Mouse (Mus musculus) heart, adult 2 months (tissue): ENCODE measurements around the gene Vkorc1. TPM values are rescaled to one million over a fixed set of nuclear protein-coding genes. Genes with fewer than 3 reads are reported as not detected.
A peak's percentile ranks its signal among the peaks of the same experiment; 100 is the strongest.

ENCODE experiments used
- DNase-seq, 2 experiments: peaks; one replicate each; pipeline ENCODE4 v3.0.0; 2021
- H3K27ac ChIP-seq: fragments of 200-600 bp; 2 replicates; pipeline ENCODE4 v1.8.1; 2022
- H3K27me3 ChIP-seq: fragments of 200-500 bp; 2 replicates; pipeline ENCODE4 v1.6.1; 2012; ENCODE audit warnings: mild to moderate bottlenecking, low read length, inconsistent platforms, mixed read lengths; ENCODE audit not compliant: control insufficient read depth, insufficient read depth
- H3K36me3 ChIP-seq: fragments of 200-500 bp; 2 replicates; pipeline ENCODE4 v1.6.1; 2012; ENCODE audit warnings: low read length, inconsistent platforms; ENCODE audit not compliant: control insufficient read depth, insufficient read depth
- H3K4me1 ChIP-seq: fragments of 200-500 bp; 2 replicates; pipeline ENCODE4 v1.6.1; 2011; ENCODE audit warnings: low read length; ENCODE audit not compliant: control insufficient read depth, insufficient read depth
- H3K4me3 ChIP-seq: fragments of 200-600 bp; 2 replicates; pipeline ENCODE4 v1.8.1; 2022
- H3K79me2 ChIP-seq: fragments of 200-500 bp; replicated peaks from 2 replicates; pipeline ENCODE4 v1.6.1; 2012; ENCODE audit warnings: mild to moderate bottlenecking, inconsistent platforms, low read length, moderate library complexity, mixed read lengths; ENCODE audit not compliant: control insufficient read depth, insufficient read depth
- H3K9ac ChIP-seq: fragments of 200-500 bp; 2 replicates; pipeline ENCODE4 v1.6.1; 2012; ENCODE audit warnings: low read depth, mild to moderate bottlenecking, control low read depth, inconsistent platforms, low read length, mixed read lengths
- CTCF ChIP-seq: fragments of 200-600 bp; IDR thresholded peaks from 2 replicates; pipeline ENCODE4 v1.8.1; 2022; ENCODE audit warnings: antibody characterized with exemption, mild to moderate bottlenecking, moderate library complexity
- EP300 ChIP-seq: fragments of 200-500 bp; IDR thresholded peaks from 2 replicates; pipeline ENCODE4 v1.6.1; 2011; ENCODE audit warnings: low read depth, low read length, control low read depth; ENCODE audit not compliant: insufficient read depth
- POLR2A ChIP-seq: fragments of 200-500 bp; IDR thresholded peaks from 2 replicates; pipeline ENCODE4 v1.6.1; 2011; ENCODE audit warnings: mild to moderate bottlenecking, low read depth, low read length, control low read depth; ENCODE audit not compliant: insufficient read depth
- WGBS: fragments of 180-500 bp; shearing (Covaris S2); methylation state at CpG from one replicate; pipeline ENCODE4 v1.1.7; 2018; 5-methylcytosine and 5-hydroxymethylcytosine counted together
- intact Hi-C: fragments of 180-260 bp; cut with DNase I; formaldehyde crosslinking; loops from one replicate; pipeline ENCODE4 v1.15.1; 2025
- polyA plus RNA-seq: library from polyadenylated mRNA; depleted of rRNA; stranded (reverse); fragments of >200 nt; gene quantifications from 2 replicates; pipeline ENCODE4 v1.2.3, GENCODE M21; 2012; rRNA removed
- total RNA-seq, 2 experiments: library from RNA; stranded (reverse); gene quantifications; 2 replicates each; pipeline ENCODE4 v1.2.3; 2021

The Vkorc1 gene
- total and polyA plus RNA-seq, 3 experiments, result 16.2 to 59.2 (median 17.7) TPM

- intact Hi-C loops, result no loop called here
- Histone ChIP-seq H3K4me3 (no peak overlapping the region), H3K9ac (no peak overlapping the region), H3K27me3 (no peaks in the 10 kb centered on the region), H3K4me1 (no peaks in the 10 kb centered on the region), H3K79me2 (no peaks in the 10 kb centered on the region), H3K27ac (no peak overlapping the region), H3K36me3 (no peaks in the 10 kb centered on the region)
- DNase-seq, result no peak
- TF ChIP-seq POLR2A (no peak), CTCF (no peak), EP300 (no peak)
- whole genome bisulfite sequencing, result 81% methylated on average over 6 of the region's 6 CpGs
Measured at GRCm38 (mm10) chr7:127858258-127858657, 37.2 kb downstream of the Vkorc1 start.

GRCm38 (mm10) chr7:127850906-127851305 is 44.5 kb downstream of the Vkorc1 start:
- H3K36me3 ChIP-seq, result no peaks in the 10 kb centered on the region
- WGBS, result 45% methylated on average over 5 of the region's 5 CpGs
- no peaks in the 10 kb centered on the region for H3K27me3 ChIP-seq
- no peak overlapping the region for H3K4me3 ChIP-seq
- no peak overlapping the region for H3K9ac ChIP-seq
- H3K4me1 ChIP-seq, result no peaks in the 10 kb centered on the region; the same call in 1 of the 2 replicates
- no peak for TF ChIP-seq EP300
- no peak for TF ChIP-seq POLR2A
- no peak for TF ChIP-seq CTCF
- intact Hi-C loops, result no loop called here
- H3K79me2 ChIP-seq, result no peaks in the 10 kb centered on the region
- no peak overlapping the region; the same call in 1 of the 2 replicates for H3K27ac ChIP-seq
- peak in 1 of 2 experiments; percentile 17 for DNase-seq

- no peak for DNase-seq
- WGBS, result 56% methylated on average over 6 of the region's 6 CpGs
- H3K4me3 ChIP-seq, result no peak overlapping the region
- no peaks in the 10 kb centered on the region for H3K27me3 ChIP-seq
- H3K27ac ChIP-seq, result no peak overlapping the region; the same call in 1 of the 2 replicates
- no peaks in the 10 kb centered on the region; the same call in 1 of the 2 replicates for H3K4me1 ChIP-seq
- H3K9ac ChIP-seq, result no peak overlapping the region
- TF ChIP-seq CTCF (no peak), POLR2A (0 out of 2 replicates have a peak, but pooled peaks have one; percentile 15)
- no peaks in the 10 kb centered on the region for H3K79me2 ChIP-seq
- intact Hi-C loops, result no loop called here
- H3K36me3 ChIP-seq, result no peaks in the 10 kb centered on the region
Measured at GRCm38 (mm10) chr7:127849973-127850875, 45.2 kb downstream of the Vkorc1 start.

Other genes starting within 250 kb of the Vkorc1 start
- gene Bcl7c, start 186.7 kb downstream of the Vkorc1 start, total RNA-seq, result 10 to 100 TPM; 34.1 to 34.5 TPM
- 13.5 and 13.6 TPM in 2 replicates for gene Bcl7c, start 186.7 kb downstream of the Vkorc1 start, polyA plus RNA-seq
- 1 to 10 TPM; 6.6 to 8.7 TPM for gene Ctf1, start 182.9 kb downstream of the Vkorc1 start, total RNA-seq
- gene Ctf1, start 182.9 kb downstream of the Vkorc1 start, polyA plus RNA-seq, result 15.3 and 24.5 TPM in 2 replicates
- not detected for gene Ctf2, start 163.5 kb downstream of the Vkorc1 start, total RNA-seq
- gene Ctf2, start 163.5 kb downstream of the Vkorc1 start, polyA plus RNA-seq, result not detected in 2 replicates
- 1 to 10 TPM; 3.3 to 3.4 TPM for gene Fbxl19, start 151.1 kb downstream of the Vkorc1 start, total RNA-seq
- gene Fbxl19, start 151.1 kb downstream of the Vkorc1 start, polyA plus RNA-seq, result 4.1 and 4.8 TPM in 2 replicates
- 10 to 100 TPM; 21.9 to 23.5 TPM for gene Orai3, start 125.8 kb downstream of the Vkorc1 start, total RNA-seq
- gene Orai3, start 125.8 kb downstream of the Vkorc1 start, polyA plus RNA-seq, result 27.5 and 31.7 TPM in 2 replicates
- 10 to 100 TPM; 16.3 to 18.5 TPM for gene Setd1a, start 118.9 kb downstream of the Vkorc1 start, total RNA-seq
- 7.1 and 8.6 TPM in 2 replicates for gene Setd1a, start 118.9 kb downstream of the Vkorc1 start, polyA plus RNA-seq
- 1 to 10 TPM; 1.6 to 2.6 TPM for gene Gm49388, start 110.0 kb downstream of the Vkorc1 start, total RNA-seq
- gene Gm49388, start 110.0 kb downstream of the Vkorc1 start, polyA plus RNA-seq, result not detected in 2 replicates
- gene Hsd3b7, start 95.0 kb downstream of the Vkorc1 start, total RNA-seq, result 10 to 100 TPM in 1 of 2 experiments, 1 to 10 TPM in 1; 9.8 to 12.9 TPM
- 37.0 and 45.0 TPM in 2 replicates for gene Hsd3b7, start 95.0 kb downstream of the Vkorc1 start, polyA plus RNA-seq
- gene Stx4a, start 71.3 kb downstream of the Vkorc1 start, total RNA-seq, result 10 to 100 TPM; 68.4 to 71.9 TPM
- gene Stx4a, start 71.3 kb downstream of the Vkorc1 start, polyA plus RNA-seq, result 79.3 and 83.0 TPM in 2 replicates
- gene Stx1b, start 71.1 kb downstream of the Vkorc1 start, total RNA-seq, result 1 to 10 TPM in 1 of 2 experiments, under 1 TPM in 1; 0.77 to 1.1 TPM
- gene Stx1b, start 71.1 kb downstream of the Vkorc1 start, polyA plus RNA-seq, result 3.8 and 4.0 TPM in 2 replicates
- gene Zfp646, start 19.4 kb downstream of the Vkorc1 start, total RNA-seq, result 10 to 100 TPM; 17.7 to 18.9 TPM
- gene Zfp646, start 19.4 kb downstream of the Vkorc1 start, polyA plus RNA-seq, result 8.0 and 11.8 TPM in 2 replicates
- 1 to 10 TPM; 3.4 to 4.1 TPM for gene Zfp668, start 18.8 kb downstream of the Vkorc1 start, total RNA-seq
- gene Zfp668, start 18.8 kb downstream of the Vkorc1 start, polyA plus RNA-seq, result 2.2 and 2.7 TPM in 2 replicates
- 1 to 10 TPM in 1 of 2 experiments, under 1 TPM in 1; 0.76 to 1.2 TPM for gene Prss53, start 4.6 kb downstream of the Vkorc1 start, total RNA-seq
- gene Prss53, start 4.6 kb downstream of the Vkorc1 start, polyA plus RNA-seq, result 3.8 TPM in 2 replicates
- gene Gm21974, start 163 bp downstream of the Vkorc1 start, total RNA-seq, result not detected
- gene Gm21974, start 163 bp downstream of the Vkorc1 start, polyA plus RNA-seq, result not detected in 2 replicates
- gene Bckdk, start 8.5 kb upstream of the Vkorc1 start, total RNA-seq, result 100 to 1,000 TPM; 104 to 131 TPM
- gene Bckdk, start 8.5 kb upstream of the Vkorc1 start, polyA plus RNA-seq, result 165 and 210 TPM in 2 replicates
- 10 to 100 TPM; 13.8 to 14.6 TPM for gene Kat8, start 16.9 kb upstream of the Vkorc1 start, total RNA-seq
- 10.1 and 16.9 TPM in 2 replicates for gene Kat8, start 16.9 kb upstream of the Vkorc1 start, polyA plus RNA-seq
- gene Prss8, start 34.5 kb upstream of the Vkorc1 start, total RNA-seq, result not detected
- 1.1 TPM in 1 of 2 replicates, not detected in the other for gene Prss8, start 34.5 kb upstream of the Vkorc1 start, polyA plus RNA-seq
- 1 to 10 TPM; 6.0 to 9.7 TPM for gene Prss36, start 51.1 kb upstream of the Vkorc1 start, total RNA-seq
- 21.4 and 23.1 TPM in 2 replicates for gene Prss36, start 51.1 kb upstream of the Vkorc1 start, polyA plus RNA-seq
- gene Fus, start 71.8 kb upstream of the Vkorc1 start, total RNA-seq, result 100 to 1,000 TPM; 151 to 181 TPM
- 222 and 261 TPM in 2 replicates for gene Fus, start 71.8 kb upstream of the Vkorc1 start, polyA plus RNA-seq
- 1 to 10 TPM; 6.9 to 8.8 TPM for gene Pycard, start 98.2 kb upstream of the Vkorc1 start, total RNA-seq
- gene Pycard, start 98.2 kb upstream of the Vkorc1 start, polyA plus RNA-seq, result 28.3 and 32.8 TPM in 2 replicates
- 100 to 1,000 TPM; 252 to 303 TPM for gene Trim72, start 108.3 kb upstream of the Vkorc1 start, total RNA-seq
- 218 and 278 TPM in 2 replicates for gene Trim72, start 108.3 kb upstream of the Vkorc1 start, polyA plus RNA-seq
- gene Itgam, start 167.0 kb upstream of the Vkorc1 start, total RNA-seq, result 1 to 10 TPM; 6.7 to 7.0 TPM
- gene Itgam, start 167.0 kb upstream of the Vkorc1 start, polyA plus RNA-seq, result 4.2 and 7.6 TPM in 2 replicates
- under 1 TPM in 1 of 2 experiments, not detected in 1; 0.23 TPM for gene Gm49368, start 167.1 kb upstream of the Vkorc1 start, total RNA-seq
- not detected in 2 replicates for gene Gm49368, start 167.1 kb upstream of the Vkorc1 start, polyA plus RNA-seq
- under 1 TPM; 0.23 to 0.37 TPM for gene Itgax, start 233.9 kb upstream of the Vkorc1 start, total RNA-seq
- 0.35 and 1.2 TPM in 2 replicates for gene Itgax, start 233.9 kb upstream of the Vkorc1 start, polyA plus RNA-seq